Mouse (Mus musculus) spleen, adult 18-20 months (tissue): ENCODE results near the gene Neurl1b.
A peak's percentile ranks its signal among the peaks of the same experiment; 100 is the strongest.

ENCODE experiments used
- DNase-seq, 2 experiments: peaks; one replicate each; pipeline ENCODE4 v3.0.0; 2022; ENCODE audit warnings: mixed read lengths in 2 of 2

The Neurl1b gene

GRCm38 (mm10) chr17:26397339-26397738, 17.3 kb upstream of the Neurl1b start:
- no peak for DNase-seq

GRCm38 (mm10) chr17:26405340-26406100, 9.1 kb upstream of the Neurl1b start:
- DNase-seq = no peak

GRCm38 (mm10) chr17:26412967-26413366, 1.7 kb upstream of the Neurl1b start:
- DNase-seq = no peak

- DNase-seq = no peak
Observed at GRCm38 (mm10) chr17:26414184-26414522, 476 bp upstream of the Neurl1b start.

GRCm38 (mm10) chr17:26415355-26415865, 781 bp downstream of the Neurl1b start:
- no peak for DNase-seq

GRCm38 (mm10) chr17:26416141-26416540, 1.5 kb downstream of the Neurl1b start:
- DNase-seq = no peak

DNA sequence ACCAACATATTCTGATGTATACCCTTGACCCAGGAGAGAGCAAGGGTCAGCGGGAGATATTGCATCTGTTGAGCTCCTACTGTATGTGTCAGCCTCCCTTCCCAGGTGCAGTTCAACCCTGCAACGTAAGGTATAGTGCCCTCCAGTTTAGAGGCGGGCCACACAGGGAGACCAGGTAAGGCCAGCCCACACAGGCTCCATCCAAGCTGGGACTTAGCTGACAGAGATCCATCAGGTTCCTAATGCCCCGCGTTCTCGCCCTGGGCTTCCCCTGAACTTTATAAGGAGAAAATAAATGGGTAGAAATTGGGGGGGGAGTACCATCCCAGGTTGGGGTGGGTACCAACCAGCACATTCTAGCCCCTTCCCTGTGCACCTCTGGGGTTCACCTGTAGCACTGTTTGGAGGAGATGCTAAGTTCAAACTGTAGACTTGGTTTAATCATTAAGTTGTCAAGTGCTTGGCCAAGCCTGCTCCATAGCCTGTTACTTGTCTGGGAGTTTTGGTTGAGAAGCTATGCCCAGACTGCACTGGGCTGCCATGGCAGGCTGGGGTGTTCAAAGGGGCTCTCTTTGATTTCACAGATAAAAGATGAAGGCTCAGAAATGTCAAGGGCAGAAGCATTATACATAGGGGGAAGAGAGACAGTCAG, 3.3 kb downstream of the Neurl1b start:
- DNase-seq = no peak

DNA sequence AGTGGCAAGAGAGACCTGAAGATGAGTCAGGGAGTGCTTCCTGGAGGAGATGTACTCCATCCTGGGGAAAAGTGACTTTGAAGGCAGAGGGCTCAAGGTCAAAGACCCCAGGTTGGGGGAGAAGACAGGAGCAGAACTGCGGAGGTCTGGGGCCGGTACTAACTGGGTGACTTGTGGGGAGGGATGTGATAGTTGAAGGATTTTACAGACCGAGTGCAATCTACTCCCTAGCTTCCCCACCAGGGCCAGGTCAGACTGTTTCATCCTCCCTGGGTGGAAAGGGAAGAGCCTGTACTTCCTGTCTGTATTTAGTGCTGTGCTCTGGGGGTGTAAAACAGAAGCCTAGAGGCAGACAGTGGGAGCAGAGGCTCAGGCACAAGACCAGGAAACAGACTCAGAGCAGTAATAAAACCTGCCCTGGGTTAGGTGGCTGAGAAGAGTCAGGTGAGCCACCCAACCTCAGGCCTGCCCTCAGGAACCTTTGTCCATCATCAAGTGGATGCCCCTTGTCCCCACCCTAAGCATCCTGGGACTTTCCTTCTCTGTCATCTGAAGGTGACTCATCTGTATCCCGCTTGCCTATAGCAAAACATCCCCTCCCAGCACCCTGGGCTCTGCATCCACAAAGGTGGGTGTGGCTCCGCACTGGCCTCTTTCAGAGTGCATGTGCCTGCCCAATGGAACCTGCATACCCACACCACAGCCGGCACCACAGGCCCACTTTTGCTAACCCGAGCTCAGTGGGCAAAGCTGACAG, 6.0 kb downstream of the Neurl1b start:
- DNase-seq = no peak

GRCm38 (mm10) chr17:26421561-26421960, 6.9 kb downstream of the Neurl1b start:
- peak in 1 of 2 experiments; percentile 21 for DNase-seq

- no peak for DNase-seq
Observed at GRCm38 (mm10) chr17:26422390-26422789, 7.8 kb downstream of the Neurl1b start.

GRCm38 (mm10) chr17:26423967-26424641, 9.5 kb downstream of the Neurl1b start:
- DNase-seq = no peak

GRCm38 (mm10) chr17:26424973-26425735, 10.5 kb downstream of the Neurl1b start:
- DNase-seq = no peak

DNA sequence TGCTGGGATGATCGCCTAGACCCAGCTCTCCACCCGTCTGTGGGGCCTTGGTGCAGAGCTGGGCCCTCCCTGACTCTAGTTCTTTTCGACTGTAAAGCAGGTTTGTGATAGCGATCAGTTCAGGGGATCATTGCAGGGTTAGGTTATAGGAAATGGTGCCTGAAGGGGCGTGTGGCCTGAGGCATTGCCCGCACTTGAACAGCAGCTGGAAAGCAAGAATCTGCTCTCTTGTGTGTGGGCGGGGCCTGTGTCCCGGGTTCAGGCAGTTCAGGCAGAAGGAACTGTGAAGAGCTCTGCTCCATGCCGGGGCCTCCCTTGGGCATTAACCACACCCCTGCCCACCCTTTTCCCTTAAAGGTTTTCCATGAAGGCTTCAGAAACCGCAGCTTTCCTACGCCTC, 18.7 kb downstream of the Neurl1b start:
- DNase-seq = no peak

DNA sequence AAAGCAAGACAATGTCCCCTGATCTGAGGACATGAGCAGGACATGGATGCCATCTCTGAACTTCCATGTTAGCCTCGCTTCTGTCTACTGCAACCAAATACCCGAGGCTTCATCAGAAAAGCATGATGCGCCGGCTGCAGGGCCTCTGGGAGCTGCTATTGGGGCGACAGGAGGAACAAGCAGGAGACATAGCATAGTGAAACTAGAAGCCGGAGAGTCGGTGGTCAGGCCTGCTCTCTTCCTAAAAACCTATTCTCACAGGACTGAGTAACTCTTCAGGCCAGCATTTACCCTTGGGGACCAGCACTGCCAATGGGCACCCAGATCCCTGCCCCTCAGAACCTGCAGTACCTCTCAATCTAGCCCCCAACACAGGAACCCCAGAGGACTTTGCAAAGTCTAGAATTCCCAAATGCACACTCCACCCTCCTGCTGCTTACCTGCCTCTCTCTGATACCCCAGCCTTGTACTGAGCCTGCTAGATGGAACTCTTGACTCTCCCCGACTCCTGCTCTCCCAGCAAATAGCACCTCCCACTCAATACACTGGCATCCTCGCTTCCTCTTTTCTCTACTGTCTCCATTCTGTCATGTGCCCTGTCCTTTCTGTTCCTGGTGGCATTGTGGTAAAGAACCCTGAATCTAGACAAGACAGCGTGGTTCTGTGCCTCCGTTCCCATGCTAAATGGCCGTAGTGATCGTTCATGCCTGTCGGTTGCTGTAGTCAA, 22.6 kb downstream of the Neurl1b start:
- DNase-seq = no peak

GRCm38 (mm10) chr17:26439001-26439400, 24.4 kb downstream of the Neurl1b start:
- DNase-seq = no peak

- DNase-seq = no peak
Observed at GRCm38 (mm10) chr17:26441024-26441423, 26.4 kb downstream of the Neurl1b start.

- DNase-seq = no peak
Observed at GRCm38 (mm10) chr17:26442197-26442596, 27.6 kb downstream of the Neurl1b start.

GRCm38 (mm10) chr17:26443865-26444264, 29.2 kb downstream of the Neurl1b start:
- no peak for DNase-seq

- DNase-seq = no peak
Observed at GRCm38 (mm10) chr17:26449472-26449871, 34.8 kb downstream of the Neurl1b start.

- DNase-seq = peak in 1 of 2 experiments; percentile 37
Observed at GRCm38 (mm10) chr17:26451651-26452295, 37.1 kb downstream of the Neurl1b start.
